Mouse (Mus musculus): ENCODE measurements around the gene Irx4.

The Irx4 gene

GRCm38 (mm10) chr13:73269891-73270290 is 9.6 kb downstream of the Irx4 start:
- DNase-seq (ENCODE audit: low spot score in 2 of 2), result no peak

- DNase-seq (ENCODE audit: low spot score in 2 of 2), result no peak
Measured at GRCm38 (mm10) chr13:73270451-73271081, 10.3 kb downstream of the Irx4 start.

GRCm38 (mm10) chr13:73271336-73272242 is 11.3 kb downstream of the Irx4 start:
- DNase-seq (ENCODE audit: low spot score in 2 of 2), result no peak

- DNase-seq (ENCODE audit: low spot score in 2 of 2), result no peak
Measured at GRCm38 (mm10) chr13:73272794-73273282, 12.6 kb downstream of the Irx4 start.

GRCm38 (mm10) chr13:73273536-73273935 is 13.3 kb downstream of the Irx4 start:
- DNase-seq (ENCODE audit: low spot score in 2 of 2), result no peak

GRCm38 (mm10) chr13:73277361-73277760 is 17.1 kb downstream of the Irx4 start:
- no peak for DNase-seq (ENCODE audit: low spot score in 2 of 2)

- DNase-seq (ENCODE audit: low spot score in 2 of 2), result no peak
Measured at GRCm38 (mm10) chr13:73277797-73278196, 17.5 kb downstream of the Irx4 start.

- no peak for DNase-seq (ENCODE audit: low spot score in 2 of 2)
Measured at GRCm38 (mm10) chr13:73279196-73279595, 18.9 kb downstream of the Irx4 start.

- DNase-seq (ENCODE audit: low spot score in 2 of 2), result no peak
Measured at GRCm38 (mm10) chr13:73282407-73282806, 22.1 kb downstream of the Irx4 start.

- DNase-seq (ENCODE audit: low spot score in 2 of 2), result no peak
Measured at GRCm38 (mm10) chr13:73283534-73283933, 23.3 kb downstream of the Irx4 start.

GRCm38 (mm10) chr13:73290206-73290605 is 29.9 kb downstream of the Irx4 start:
- DNase-seq (ENCODE audit: low spot score in 2 of 2), result no peak

GRCm38 (mm10) chr13:73291102-73291501 is 30.8 kb downstream of the Irx4 start:
- no peak for DNase-seq (ENCODE audit: low spot score in 2 of 2)

GRCm38 (mm10) chr13:73298717-73299116 is 38.4 kb downstream of the Irx4 start:
- no peak for DNase-seq (ENCODE audit: low spot score in 2 of 2)

GRCm38 (mm10) chr13:73299322-73299721 is 39.0 kb downstream of the Irx4 start:
- no peak for DNase-seq (ENCODE audit: low spot score in 2 of 2)

- DNase-seq (ENCODE audit: low spot score in 2 of 2), result no peak
Measured at GRCm38 (mm10) chr13:73304729-73305128, 44.5 kb downstream of the Irx4 start.

- DNase-seq (ENCODE audit: low spot score in 2 of 2), result no peak
Measured at GRCm38 (mm10) chr13:73305398-73306084, 45.3 kb downstream of the Irx4 start.

GRCm38 (mm10) chr13:73306085-73306410 is 45.8 kb downstream of the Irx4 start:
- DNase-seq (ENCODE audit: low spot score in 2 of 2), result no peak

GRCm38 (mm10) chr13:73306430-73306829 is 46.2 kb downstream of the Irx4 start:
- DNase-seq (ENCODE audit: low spot score in 2 of 2), result no peak

GRCm38 (mm10) chr13:73310183-73310929 is 50.1 kb downstream of the Irx4 start:
- DNase-seq (ENCODE audit: low spot score in 2 of 2), result peak in 1 of 2 experiments; percentile 28
